Mouse (Mus musculus): Measurements from ENCODE around the gene Capn13. TPM values are rescaled to one million over a fixed set of nuclear protein-coding genes. Genes with fewer than 3 reads are reported as not detected.
"Not testable (repeated sequence)": the region's sequence is repeated elsewhere in the genome, so short reads cannot be mapped to it uniquely, and the experiment has no call there.

The Capn13 gene
- polyA plus RNA-seq, 1 experiment from 2014 or later = not detected

GRCm38 (mm10) chr17:73302104-73302503 is 98.6 kb downstream of the Capn13 start:
- H3K27ac ChIP-seq = no peak overlapping the region
- 0 out of 2 replicates have a peak, but pooled peaks cover 4% of the 10 kb centered on the region for H3K27me3 ChIP-seq
- H3K4me2 ChIP-seq (replicated peaks) = 0 out of 2 replicates have a peak overlapping the region, but pooled peaks have one; percentile 21
- no peak overlapping the region for H3K4me3 ChIP-seq
- peaks cover 12% of the 10 kb centered on the region for H3K4me1 ChIP-seq
- no peaks in the 10 kb centered on the region for H3K36me3 ChIP-seq
- no peak overlapping the region for H3K9ac ChIP-seq
- 8% methylated on average over 10 of the region's 10 CpGs for WGBS
- ATAC-seq (ENCODE audit: low FRiP score) = peak; percentile 64
- no peaks in the 10 kb centered on the region for H3K9me3 ChIP-seq (replicated peaks)

GRCm38 (mm10) chr17:73301258-73302050 is 99.2 kb downstream of the Capn13 start:
- no peaks in the 10 kb centered on the region for H3K36me3 ChIP-seq
- no peak overlapping the region for H3K9ac ChIP-seq
- 43% methylated on average over 15 of the region's 15 CpGs for WGBS
- 0 out of 2 replicates have a peak, but pooled peaks cover 4% of the 10 kb centered on the region for H3K27me3 ChIP-seq
- no peaks in the 10 kb centered on the region for H3K9me3 ChIP-seq (replicated peaks)
- H3K4me2 ChIP-seq (replicated peaks) = no peak overlapping the region
- peaks cover 8% of the 10 kb centered on the region for H3K4me1 ChIP-seq
- no peak; the same call in none of the 2 replicates for ATAC-seq (ENCODE audit: low FRiP score)
- no peak overlapping the region for H3K27ac ChIP-seq
- no peak overlapping the region for H3K4me3 ChIP-seq

- no peaks in the 10 kb centered on the region for H3K36me3 ChIP-seq
- no peak overlapping the region for H3K4me2 ChIP-seq (replicated peaks)
- H3K27ac ChIP-seq = no peak overlapping the region
- WGBS = 80% methylated on average over 7 of the region's 7 CpGs
- no peak overlapping the region for H3K9ac ChIP-seq
- H3K27me3 ChIP-seq = 0 out of 2 replicates have a peak, but pooled peaks cover 4% of the 10 kb centered on the region
- no peaks in the 10 kb centered on the region for H3K9me3 ChIP-seq (replicated peaks)
- H3K4me3 ChIP-seq = no peak overlapping the region
- ATAC-seq (ENCODE audit: low FRiP score) = no peak
- peaks cover 8% of the 10 kb centered on the region for H3K4me1 ChIP-seq
Measured at GRCm38 (mm10) chr17:73300147-73300880, 100.4 kb downstream of the Capn13 start.

- H3K27me3 ChIP-seq = no peaks in the 10 kb centered on the region
- no peak overlapping the region for H3K9ac ChIP-seq
- H3K9me3 ChIP-seq (replicated peaks) = no peaks in the 10 kb centered on the region
- H3K4me3 ChIP-seq = no peak overlapping the region
- no peaks in the 10 kb centered on the region for H3K36me3 ChIP-seq
- peaks cover 7% of the 10 kb centered on the region for H3K4me1 ChIP-seq
- WGBS = 90% methylated on average over 6 of the region's 6 CpGs
- H3K27ac ChIP-seq = no peak overlapping the region
- ATAC-seq (ENCODE audit: low FRiP score) = no peak
- H3K4me2 ChIP-seq (replicated peaks) = no peak overlapping the region
Measured at GRCm38 (mm10) chr17:73298981-73299380, 101.7 kb downstream of the Capn13 start.

GRCm38 (mm10) chr17:73296855-73297254 is 103.8 kb downstream of the Capn13 start:
- ATAC-seq (ENCODE audit: low FRiP score) = no peak
- WGBS = 43% methylated on average over 4 of the region's 4 CpGs

GRCm38 (mm10) chr17:73293237-73293636 is 107.4 kb downstream of the Capn13 start:
- no peak overlapping the region for H3K27ac ChIP-seq
- peaks cover 4% of the 10 kb centered on the region for H3K4me1 ChIP-seq
- H3K36me3 ChIP-seq = no peaks in the 10 kb centered on the region
- WGBS = 69% methylated on average over 3 of the region's 3 CpGs
- H3K4me2 ChIP-seq (replicated peaks) = no peak overlapping the region
- H3K4me3 ChIP-seq = no peak overlapping the region
- H3K27me3 ChIP-seq = no peaks in the 10 kb centered on the region
- ATAC-seq (ENCODE audit: low FRiP score) = no peak
- H3K9me3 ChIP-seq (replicated peaks) = no peaks in the 10 kb centered on the region
- no peak overlapping the region for H3K9ac ChIP-seq

More at GRCm38 (mm10) chr17:73296855-73297254, 103.8 kb downstream of the Capn13 start:
- no peak overlapping the region for H3K9ac ChIP-seq
- H3K36me3 ChIP-seq = no peaks in the 10 kb centered on the region
- H3K27ac ChIP-seq = no peak overlapping the region
- peaks cover 4% of the 10 kb centered on the region for H3K4me1 ChIP-seq
- no peak overlapping the region for H3K4me3 ChIP-seq
- no peaks in the 10 kb centered on the region for H3K27me3 ChIP-seq
- H3K9me3 ChIP-seq (replicated peaks) = no peaks in the 10 kb centered on the region
- H3K4me2 ChIP-seq (replicated peaks) = no peak overlapping the region

GRCm38 (mm10) chr17:73284301-73284700 is 116.4 kb downstream of the Capn13 start:
- 52% methylated on average over 2 of the region's 2 CpGs for WGBS
- no peaks in the 10 kb centered on the region for H3K27me3 ChIP-seq
- no peaks in the 10 kb centered on the region for H3K36me3 ChIP-seq
- no peaks in the 10 kb centered on the region for H3K4me1 ChIP-seq
- no peak overlapping the region for H3K9ac ChIP-seq
- no peak overlapping the region for H3K4me2 ChIP-seq (replicated peaks)
- no peaks in the 10 kb centered on the region for H3K9me3 ChIP-seq (replicated peaks)
- H3K4me3 ChIP-seq = no peak overlapping the region
- ATAC-seq (ENCODE audit: low FRiP score) = no peak
- no peak overlapping the region for H3K27ac ChIP-seq

GRCm38 (mm10) chr17:73282702-73283101 is 118.0 kb downstream of the Capn13 start:
- not testable (repeated sequence) for H3K36me3 ChIP-seq; H3K4me2 ChIP-seq (replicated peaks); ATAC-seq (ENCODE audit: low FRiP score); H3K4me3 ChIP-seq; H3K4me1 ChIP-seq; H3K9ac ChIP-seq; H3K9me3 ChIP-seq (replicated peaks); H3K27ac ChIP-seq; H3K27me3 ChIP-seq
- 46% methylated on average over 6 of the region's 6 CpGs for WGBS

GRCm38 (mm10) chr17:73277770-73278169 is 122.9 kb downstream of the Capn13 start:
- Histone ChIP-seq H3K4me1 (no peaks in the 10 kb centered on the region), H3K4me3 (no peak overlapping the region), H3K27ac (no peak overlapping the region), H3K4me2 (replicated peaks) (no peak overlapping the region), H3K9me3 (replicated peaks) (no peaks in the 10 kb centered on the region), H3K36me3 (no peaks in the 10 kb centered on the region), H3K9ac (no peak overlapping the region), H3K27me3 (no peaks in the 10 kb centered on the region)
- WGBS = 92% methylated on average over 4 of the region's 4 CpGs
- ATAC-seq (ENCODE audit: low FRiP score) = no peak

- Histone ChIP-seq H3K27me3 (no peaks in the 10 kb centered on the region), H3K9me3 (replicated peaks) (no peaks in the 10 kb centered on the region), H3K4me1 (no peaks in the 10 kb centered on the region), H3K9ac (no peak overlapping the region), H3K27ac (no peak overlapping the region), H3K4me3 (no peak overlapping the region), H3K4me2 (replicated peaks) (no peak overlapping the region), H3K36me3 (no peaks in the 10 kb centered on the region)
- 74% methylated on average over 10 of the region's 10 CpGs for WGBS
- ATAC-seq (ENCODE audit: low FRiP score) = no peak
Measured at GRCm38 (mm10) chr17:73275066-73275465, 125.6 kb downstream of the Capn13 start.

- Histone ChIP-seq H3K9ac (no peak overlapping the region), H3K4me2 (replicated peaks) (no peak overlapping the region), H3K27me3 (no peaks in the 10 kb centered on the region), H3K4me1 (no peaks in the 10 kb centered on the region), H3K4me3 (no peak overlapping the region), H3K9me3 (replicated peaks) (no peaks in the 10 kb centered on the region), H3K36me3 (no peaks in the 10 kb centered on the region), H3K27ac (no peak overlapping the region)
- no peak for ATAC-seq (ENCODE audit: low FRiP score)
- 85% methylated on average over 7 of the region's 7 CpGs for WGBS
Measured at GRCm38 (mm10) chr17:73273809-73274208, 126.9 kb downstream of the Capn13 start.

GRCm38 (mm10) chr17:73271797-73272600 is 128.7 kb downstream of the Capn13 start:
- no peaks in the 10 kb centered on the region for H3K27me3 ChIP-seq
- H3K4me3 ChIP-seq = no peak overlapping the region
- no peaks in the 10 kb centered on the region for H3K36me3 ChIP-seq
- no peak for ATAC-seq (ENCODE audit: low FRiP score)
- 79% methylated on average over 7 of the region's 7 CpGs for WGBS
- no peak overlapping the region for H3K4me2 ChIP-seq (replicated peaks)
- no peaks in the 10 kb centered on the region for H3K9me3 ChIP-seq (replicated peaks)
- no peak overlapping the region for H3K9ac ChIP-seq
- no peak overlapping the region for H3K27ac ChIP-seq
- H3K4me1 ChIP-seq = no peaks in the 10 kb centered on the region

Measured in hindbrain, embryonic 12.5 days (tissue).